Mouse (Mus musculus) cerebellum, adult 2 months (tissue): ENCODE results near the gene Ip6k3.

Source experiments
- CTCF ChIP-seq: fragments of 200-500 bp; IDR thresholded peaks from 2 replicates; pipeline ENCODE4 v1.5.1; 2011; ENCODE audit warnings: low read depth, mild to moderate bottlenecking, control low read depth, low read length, moderate library complexity, borderline replicate concordance; ENCODE audit not compliant: insufficient read depth
- POLR2A ChIP-seq: fragments of 200-500 bp; IDR thresholded peaks from 2 replicates; pipeline ENCODE4 v1.6.1; 2011; ENCODE audit warnings: low read length, control low read depth, borderline replicate concordance; ENCODE audit not compliant: insufficient read depth

- TF ChIP-seq CTCF: no peak
- TF ChIP-seq POLR2A: no peak
Measured at GRCm38 (mm10) chr17:27122701-27123100, 44.9 kb downstream of the Ip6k3 start.
